Mouse (Mus musculus): ENCODE measurements at regions not wholly inside any gene's neighbourhood (a gene's known extent, or its start where the extent isn't known, plus 50 kb on each side); places are given as distances from the start of the nearest gene placed in this dataset.

DNA sequence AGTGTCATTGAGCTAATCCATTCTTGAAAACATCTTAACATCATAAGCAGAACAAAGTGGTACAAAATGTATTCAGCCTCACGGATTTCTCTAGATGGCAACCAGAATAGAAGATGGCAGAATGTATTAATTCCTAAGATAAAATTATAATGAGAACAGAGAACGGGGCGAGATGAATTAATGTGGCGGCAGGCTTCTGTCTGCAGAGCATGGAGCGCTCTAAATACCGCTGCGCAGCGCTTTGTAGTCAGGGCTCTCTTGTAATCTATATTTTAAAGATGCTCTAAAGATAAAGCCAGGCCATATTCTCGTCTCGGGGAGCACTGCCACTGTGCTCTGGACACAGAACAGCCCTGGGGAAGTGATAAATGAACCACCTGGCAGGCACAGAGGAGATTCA lies 315.2 kb upstream of the Kif2a start:
- no peaks in the 10 kb centered on the region for H3K27me3 ChIP-seq (ENCODE audit: low read depth, poor library complexity, severe bottlenecking)
- DNase-seq (ENCODE audit: low spot score) = no peak
- 85% methylated on average over 10 of the region's 10 CpGs for WGBS
- H3K36me3 ChIP-seq = no peaks in the 10 kb centered on the region
- H3K4me1 ChIP-seq = peaks cover 4% of the 10 kb centered on the region; the same call in 1 of the 2 replicates
- no peak overlapping the region for H3K27ac ChIP-seq (replicated peaks)
- H3K4me3 ChIP-seq = no peak overlapping the region
- 0 out of 2 replicates have a peak, but pooled peaks cover 3% of the 10 kb centered on the region for H3K9me3 ChIP-seq (replicated peaks)

DNA sequence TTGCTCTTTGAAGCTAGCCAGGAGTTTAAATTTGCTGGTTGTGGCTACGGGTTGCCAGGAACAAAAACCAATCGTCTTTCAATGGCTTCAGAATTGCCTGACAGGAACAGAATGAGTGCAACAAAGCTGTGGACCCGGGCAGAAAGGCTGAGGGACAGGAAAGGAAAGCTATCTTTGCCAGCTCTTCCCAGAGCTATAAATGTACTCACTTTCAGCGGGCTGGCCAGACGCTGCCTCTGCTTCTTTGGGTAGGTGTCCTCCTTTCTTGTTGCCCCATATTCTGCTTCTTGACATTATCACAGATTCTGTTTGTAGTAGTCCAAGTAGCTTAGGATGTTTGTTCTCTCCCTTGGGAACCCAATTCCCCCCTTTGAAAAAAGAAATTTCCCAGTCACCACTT lies 307.4 kb upstream of the Kif2a start:
- Histone ChIP-seq H3K27me3 (ENCODE audit: low read depth, poor library complexity, severe bottlenecking) (no peaks in the 10 kb centered on the region), H3K27ac (replicated peaks) (no peak overlapping the region), H3K36me3 (no peaks in the 10 kb centered on the region), H3K4me3 (no peak overlapping the region), H3K4me1 (no peaks in the 10 kb centered on the region), H3K9me3 (replicated peaks) (no peaks in the 10 kb centered on the region)
- DNase-seq (ENCODE audit: low spot score) = no peak
- WGBS = 81% methylated on average over 5 of the region's 5 CpGs

DNA sequence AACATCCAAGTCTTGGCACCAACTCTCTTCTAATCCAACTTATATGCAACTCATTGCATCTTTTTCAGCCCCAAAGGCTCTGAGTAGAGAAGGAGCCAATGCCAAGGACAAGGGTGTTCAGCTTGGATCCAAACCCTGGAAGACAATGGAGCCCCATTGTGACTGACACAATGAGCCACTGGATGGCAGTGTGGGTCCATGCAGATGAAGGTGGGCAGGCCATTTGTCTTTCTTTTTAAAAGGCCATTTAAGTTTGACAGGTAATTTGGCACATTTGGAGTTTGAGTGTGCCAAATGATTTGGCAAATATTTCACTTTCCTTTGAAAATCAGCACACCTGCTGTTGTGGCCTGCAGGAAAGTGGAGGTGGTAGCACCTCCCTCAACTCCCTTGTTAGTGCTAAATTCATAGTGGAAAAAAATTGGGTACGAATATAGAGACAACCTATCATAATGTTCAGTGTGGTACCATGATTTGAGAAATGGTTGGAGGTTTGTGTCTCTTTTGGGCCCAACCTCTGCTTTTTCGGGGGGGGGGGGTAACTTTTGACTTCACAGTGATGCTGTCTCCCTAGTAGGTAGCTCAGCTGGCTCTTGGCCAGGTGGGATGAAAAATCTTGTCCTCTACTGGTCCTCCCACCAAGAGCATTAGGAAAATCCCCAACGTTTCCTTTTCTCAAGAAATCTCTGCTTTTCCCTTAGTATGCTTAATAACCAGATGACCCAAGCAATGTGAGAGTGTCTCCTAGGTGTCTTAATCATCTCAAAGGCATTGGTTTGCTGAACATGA lies 304.0 kb upstream of the Kif2a start:
- H3K27ac ChIP-seq (replicated peaks) = no peak overlapping the region
- no peaks in the 10 kb centered on the region for H3K27me3 ChIP-seq (ENCODE audit: low read depth, poor library complexity, severe bottlenecking)
- no peaks in the 10 kb centered on the region for H3K9me3 ChIP-seq (replicated peaks)
- DNase-seq (ENCODE audit: low spot score) = peak; percentile 55
- no peaks in the 10 kb centered on the region for H3K4me1 ChIP-seq
- no peaks in the 10 kb centered on the region for H3K36me3 ChIP-seq
- no peak overlapping the region for H3K4me3 ChIP-seq
- 76% methylated on average over 3 of the region's 3 CpGs for WGBS

DNA sequence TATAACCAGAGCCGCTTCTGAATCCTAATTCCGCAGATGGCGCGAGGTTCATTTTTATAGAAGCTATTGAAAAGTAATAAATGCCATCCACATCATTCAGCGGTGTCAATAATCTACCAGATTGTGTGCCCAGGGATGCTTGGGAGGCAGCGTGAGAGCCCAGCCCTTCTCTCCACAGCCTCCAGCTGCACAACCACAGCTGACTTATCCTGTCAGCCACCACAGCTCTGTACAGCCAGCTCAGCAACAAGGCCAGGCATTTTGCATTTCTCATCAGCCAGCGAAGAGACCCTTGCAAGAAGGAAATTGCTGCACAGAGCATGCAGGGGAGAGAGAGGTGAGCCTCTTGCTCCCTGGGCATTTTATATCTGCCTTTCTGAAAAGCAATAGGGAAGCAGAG lies 292.8 kb upstream of the Kif2a start:
- Histone ChIP-seq H3K9me3 (replicated peaks) (no peaks in the 10 kb centered on the region), H3K4me1 (no peaks in the 10 kb centered on the region), H3K4me3 (no peak overlapping the region), H3K27ac (replicated peaks) (no peak overlapping the region), H3K27me3 (ENCODE audit: low read depth, poor library complexity, severe bottlenecking) (no peaks in the 10 kb centered on the region), H3K36me3 (no peaks in the 10 kb centered on the region)
- no peak for DNase-seq (ENCODE audit: low spot score)
- WGBS = 95% methylated on average over 7 of the region's 7 CpGs

DNA sequence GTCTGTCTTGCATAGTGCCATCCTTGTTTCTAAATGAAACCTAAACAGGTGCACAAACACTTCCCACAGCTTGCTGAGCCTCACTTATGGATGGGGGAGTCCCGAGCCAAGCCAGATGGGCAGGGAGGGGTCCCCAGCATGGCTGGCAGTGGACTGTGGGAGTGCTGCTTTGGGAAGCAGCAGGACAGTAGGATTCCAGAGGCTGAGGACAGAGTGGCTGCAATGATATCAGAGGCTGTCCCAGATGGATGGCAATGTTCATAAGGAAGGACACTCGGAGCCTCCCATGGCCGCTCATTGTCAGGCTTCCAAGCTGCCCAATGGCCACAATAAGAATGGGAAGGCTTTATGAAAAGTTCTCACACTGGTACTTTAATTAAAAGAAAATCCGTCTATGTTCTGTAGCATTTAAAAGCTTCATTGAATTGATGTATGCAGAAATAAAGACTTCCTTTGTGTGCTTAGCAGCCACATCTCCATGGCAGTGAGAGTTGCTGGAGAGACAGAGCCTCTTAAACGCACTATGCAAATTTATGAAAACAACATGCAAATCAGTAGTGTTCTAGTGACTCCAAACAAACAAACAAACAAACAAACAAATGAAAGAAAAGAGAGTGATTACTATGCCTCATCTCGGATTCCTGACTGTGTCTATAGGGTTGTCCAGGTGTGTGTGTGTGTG lies 287.2 kb upstream of the Kif2a start:
- Histone ChIP-seq H3K9me3 (replicated peaks) (no peaks in the 10 kb centered on the region), H3K27me3 (ENCODE audit: low read depth, poor library complexity, severe bottlenecking) (no peaks in the 10 kb centered on the region), H3K4me3 (no peak overlapping the region), H3K27ac (replicated peaks) (no peak overlapping the region), H3K36me3 (no peaks in the 10 kb centered on the region), H3K4me1 (no peaks in the 10 kb centered on the region)
- 85% methylated on average over 6 of the region's 6 CpGs for WGBS
- no peak for DNase-seq (ENCODE audit: low spot score)

DNA sequence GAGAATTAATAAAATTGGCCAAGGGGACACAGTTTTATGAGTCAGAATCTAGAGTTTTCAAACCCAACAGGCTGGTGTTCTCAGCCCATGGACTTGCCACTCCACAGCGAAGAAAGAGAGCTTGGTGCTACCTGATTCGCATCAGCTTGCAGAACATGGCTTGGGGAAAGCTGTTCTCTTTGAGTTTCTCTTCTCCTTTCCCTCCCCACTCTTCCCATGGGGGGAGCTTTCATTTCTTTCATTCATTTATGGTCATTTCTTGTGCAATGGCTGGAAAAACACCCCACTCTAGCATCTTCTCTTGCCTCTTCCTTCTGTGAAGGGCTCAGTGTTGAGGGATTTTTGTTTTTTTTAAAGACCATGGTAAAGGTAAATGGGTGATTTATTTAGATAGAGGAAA lies 286.5 kb upstream of the Kif2a start:
- WGBS = 89% methylated on average over 2 of the region's 2 CpGs
- no peaks in the 10 kb centered on the region for H3K9me3 ChIP-seq (replicated peaks)
- no peaks in the 10 kb centered on the region for H3K36me3 ChIP-seq
- H3K4me1 ChIP-seq = no peaks in the 10 kb centered on the region
- H3K4me3 ChIP-seq = no peak overlapping the region
- no peak for DNase-seq (ENCODE audit: low spot score)
- H3K27me3 ChIP-seq (ENCODE audit: low read depth, poor library complexity, severe bottlenecking) = no peaks in the 10 kb centered on the region
- no peak overlapping the region for H3K27ac ChIP-seq (replicated peaks)

DNA sequence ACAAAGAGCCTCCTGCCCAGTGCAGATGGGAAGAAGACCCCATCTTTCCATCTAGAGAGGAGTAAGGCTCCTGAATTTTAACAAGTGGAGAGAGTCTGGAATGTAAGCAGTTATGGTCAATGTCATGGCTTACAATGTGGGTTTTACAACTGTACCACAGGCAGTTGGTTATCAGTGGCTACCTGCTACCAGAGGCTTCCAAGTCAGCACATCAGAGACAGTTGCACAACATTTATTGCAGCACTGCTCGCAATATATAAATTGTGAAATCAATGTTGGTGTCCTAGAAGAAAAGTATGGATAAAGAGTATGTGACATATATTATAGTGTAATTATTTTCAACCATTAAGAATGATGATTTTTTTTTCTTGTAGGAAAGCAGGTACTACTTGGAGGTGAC lies 285.0 kb upstream of the Kif2a start:
- H3K9me3 ChIP-seq (replicated peaks) = no peaks in the 10 kb centered on the region
- no peak for DNase-seq (ENCODE audit: low spot score)
- no peaks in the 10 kb centered on the region for H3K4me1 ChIP-seq
- 93% methylated on average over 1 of the region's 1 CpGs for WGBS
- H3K27ac ChIP-seq (replicated peaks) = no peak overlapping the region
- no peaks in the 10 kb centered on the region for H3K36me3 ChIP-seq
- no peak overlapping the region for H3K4me3 ChIP-seq
- no peaks in the 10 kb centered on the region for H3K27me3 ChIP-seq (ENCODE audit: low read depth, poor library complexity, severe bottlenecking)

DNA sequence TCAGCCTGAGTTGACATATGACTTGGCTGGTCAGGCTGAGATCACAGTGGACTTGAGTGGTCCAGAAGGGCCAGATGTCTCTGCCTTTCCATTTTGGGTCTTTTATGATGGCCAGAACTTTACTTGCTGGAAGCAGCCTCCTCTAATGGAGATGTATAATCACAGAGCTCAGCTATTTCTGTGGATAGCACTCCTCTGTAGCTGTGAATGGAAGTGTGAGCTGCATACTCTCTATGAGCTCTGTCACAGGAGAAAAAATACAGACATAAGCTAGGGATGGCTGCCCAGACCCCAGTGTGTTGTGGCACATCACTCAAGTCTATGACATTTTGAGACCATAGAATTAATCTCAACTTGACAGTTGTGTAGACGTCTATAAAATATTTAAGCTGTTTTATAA lies 284.3 kb upstream of the Kif2a start:
- WGBS = 88% methylated on average over 1 of the region's 1 CpGs
- DNase-seq (ENCODE audit: low spot score) = no peak
- H3K4me3 ChIP-seq = no peak overlapping the region
- H3K27me3 ChIP-seq (ENCODE audit: low read depth, poor library complexity, severe bottlenecking) = no peaks in the 10 kb centered on the region
- H3K9me3 ChIP-seq (replicated peaks) = no peaks in the 10 kb centered on the region
- H3K36me3 ChIP-seq = no peaks in the 10 kb centered on the region
- no peak overlapping the region for H3K27ac ChIP-seq (replicated peaks)
- no peaks in the 10 kb centered on the region for H3K4me1 ChIP-seq

DNA sequence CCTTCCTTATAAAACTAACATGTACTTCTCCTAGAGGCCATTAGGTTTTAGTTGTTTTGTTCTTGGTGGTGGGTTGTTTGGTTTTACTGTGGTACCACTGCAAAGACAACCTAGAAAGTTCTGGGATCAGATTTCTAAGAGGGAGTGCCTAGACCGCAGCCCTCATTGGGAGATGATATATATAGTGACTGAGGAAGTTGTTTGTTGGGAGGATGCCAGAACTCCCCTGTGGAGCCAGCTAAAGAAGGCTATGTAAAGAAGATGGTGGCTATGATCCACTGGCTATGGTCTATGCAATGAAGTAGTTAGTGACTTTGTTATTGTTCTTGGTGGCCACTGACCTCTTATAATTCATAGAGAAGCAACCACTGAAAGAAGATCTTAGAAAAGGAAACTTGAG lies 283.8 kb upstream of the Kif2a start:
- no peaks in the 10 kb centered on the region for H3K27me3 ChIP-seq (ENCODE audit: low read depth, poor library complexity, severe bottlenecking)
- no peaks in the 10 kb centered on the region for H3K9me3 ChIP-seq (replicated peaks)
- H3K36me3 ChIP-seq = no peaks in the 10 kb centered on the region
- WGBS = 86% methylated on average over 1 of the region's 1 CpGs
- H3K4me1 ChIP-seq = no peaks in the 10 kb centered on the region
- no peak overlapping the region for H3K27ac ChIP-seq (replicated peaks)
- no peak overlapping the region for H3K4me3 ChIP-seq
- no peak for DNase-seq (ENCODE audit: low spot score)

DNA sequence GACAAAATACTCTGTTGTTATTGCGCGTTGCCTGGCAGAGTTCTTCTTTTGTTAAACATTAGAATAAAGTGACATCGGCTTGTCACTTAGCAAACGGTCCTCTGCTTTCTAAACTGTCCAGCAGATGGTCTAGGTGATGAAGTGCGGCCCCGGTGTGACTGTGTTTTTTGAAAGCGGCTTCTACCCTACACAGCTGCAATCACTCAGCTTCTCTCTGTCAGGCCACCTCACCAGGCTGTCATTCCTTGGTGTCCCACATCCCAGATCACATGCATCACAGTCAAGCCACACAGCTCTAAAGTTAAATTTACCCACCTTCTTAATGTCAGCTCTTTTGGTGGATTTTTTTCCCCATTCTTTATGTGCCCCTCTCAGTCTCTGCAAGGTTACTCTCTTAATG lies 282.0 kb upstream of the Kif2a start:
- Histone ChIP-seq H3K9me3 (replicated peaks) (no peaks in the 10 kb centered on the region), H3K4me1 (no peaks in the 10 kb centered on the region), H3K4me3 (no peak overlapping the region), H3K36me3 (no peaks in the 10 kb centered on the region), H3K27me3 (ENCODE audit: low read depth, poor library complexity, severe bottlenecking) (no peaks in the 10 kb centered on the region), H3K27ac (replicated peaks) (no peak overlapping the region)
- 86% methylated on average over 7 of the region's 7 CpGs for WGBS
- DNase-seq (ENCODE audit: low spot score) = no peak

DNA sequence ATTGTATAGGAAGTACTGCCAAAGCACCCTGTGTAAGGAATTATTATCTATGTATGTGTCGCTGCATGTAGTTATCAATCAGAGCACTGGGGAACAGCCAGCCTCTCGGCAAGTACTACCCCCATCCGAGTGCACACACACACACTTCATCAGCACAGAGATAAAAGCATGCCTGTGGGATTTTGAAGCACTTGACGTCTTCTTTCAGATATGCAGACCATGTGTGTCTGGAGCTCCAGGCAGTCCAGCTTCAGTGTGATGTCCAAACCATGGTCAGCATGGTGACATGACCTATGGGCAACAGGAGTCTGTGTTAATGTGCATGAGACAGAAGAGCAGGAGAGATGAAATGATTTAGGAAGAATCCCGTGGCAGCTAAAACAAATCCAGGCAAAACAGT lies 281.4 kb upstream of the Kif2a start:
- no peak for DNase-seq (ENCODE audit: low spot score)
- H3K27ac ChIP-seq (replicated peaks) = no peak overlapping the region
- no peaks in the 10 kb centered on the region for H3K9me3 ChIP-seq (replicated peaks)
- H3K4me3 ChIP-seq = no peak overlapping the region
- H3K27me3 ChIP-seq (ENCODE audit: low read depth, poor library complexity, severe bottlenecking) = no peaks in the 10 kb centered on the region
- H3K36me3 ChIP-seq = no peaks in the 10 kb centered on the region
- WGBS = 81% methylated on average over 5 of the region's 5 CpGs
- no peaks in the 10 kb centered on the region for H3K4me1 ChIP-seq

DNA sequence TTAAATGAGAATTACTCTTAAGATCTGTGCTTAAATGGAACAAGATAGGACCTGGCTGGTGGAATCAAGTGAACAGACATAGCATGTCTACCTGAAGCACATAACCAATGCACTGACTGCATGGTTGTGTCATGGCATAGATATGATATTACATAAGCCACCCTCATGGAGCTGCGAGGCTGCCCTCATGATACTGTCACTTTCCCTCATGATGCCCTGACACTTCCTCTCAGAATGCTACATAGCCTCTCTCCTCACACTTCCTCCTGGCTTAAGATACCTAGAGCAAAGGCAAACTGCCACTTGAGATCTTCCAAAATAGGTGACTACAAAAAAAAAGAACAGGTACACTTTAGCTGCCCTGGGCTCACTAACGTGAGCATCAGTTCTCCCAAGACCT lies 278.9 kb upstream of the Kif2a start:
- H3K4me1 ChIP-seq = no peaks in the 10 kb centered on the region
- H3K9me3 ChIP-seq (replicated peaks) = no peaks in the 10 kb centered on the region
- WGBS = 94% methylated on average over 2 of the region's 2 CpGs
- H3K4me3 ChIP-seq = no peak overlapping the region
- no peaks in the 10 kb centered on the region for H3K36me3 ChIP-seq
- H3K27ac ChIP-seq (replicated peaks) = no peak overlapping the region
- no peaks in the 10 kb centered on the region for H3K27me3 ChIP-seq (ENCODE audit: low read depth, poor library complexity, severe bottlenecking)
- no peak for DNase-seq (ENCODE audit: low spot score)

DNA sequence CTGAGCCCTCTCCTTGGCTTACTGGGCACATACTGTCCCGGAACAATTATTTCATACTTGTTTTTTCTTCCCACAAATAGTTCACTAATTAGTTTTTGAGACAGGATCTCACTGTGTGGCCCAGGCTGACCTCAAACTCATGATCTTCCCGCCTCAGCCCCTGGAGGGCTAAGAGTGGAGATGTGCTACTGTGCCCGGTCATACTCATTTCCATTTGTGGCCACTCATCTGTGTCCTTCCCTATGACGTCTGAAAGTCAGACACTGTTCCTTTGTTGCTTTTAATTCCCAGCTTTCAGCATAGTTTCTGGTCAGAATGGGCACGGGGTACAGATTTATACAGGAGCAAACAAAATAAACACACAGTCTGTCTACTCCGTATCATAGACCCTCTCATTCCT lies 242.7 kb upstream of the Kif2a start:
- WGBS = 67% methylated on average over 6 of the region's 6 CpGs
- Histone ChIP-seq H3K27ac (replicated peaks) (no peak overlapping the region), H3K9me3 (replicated peaks) (0 out of 2 replicates have a peak, but pooled peaks cover 2% of the 10 kb centered on the region), H3K4me1 (peaks cover 14% of the 10 kb centered on the region), H3K27me3 (ENCODE audit: low read depth, poor library complexity, severe bottlenecking) (peaks cover 65% of the 10 kb centered on the region), H3K36me3 (no peaks in the 10 kb centered on the region), H3K4me3 (no peak overlapping the region)
- no peak for DNase-seq (ENCODE audit: low spot score)
